Mouse (Mus musculus) retina, adult 2 months (tissue): ENCODE measurements around the gene Tmprss12.
"Not testable (repeated sequence)": the region's sequence is repeated elsewhere in the genome, so short reads cannot be mapped to it uniquely, and the experiment has no call there.

ENCODE experiments used
- DNase-seq: peaks from one replicate; pipeline ENCODE4 v3.0.0-alpha.2; 2012; ENCODE audit warnings: low read depth, low spot score

Gene Tmprss12

GRCm38 (mm10) chr15:100273791-100274308, 6.8 kb upstream of the Tmprss12 start:
- not testable (repeated sequence) for DNase-seq

DNA sequence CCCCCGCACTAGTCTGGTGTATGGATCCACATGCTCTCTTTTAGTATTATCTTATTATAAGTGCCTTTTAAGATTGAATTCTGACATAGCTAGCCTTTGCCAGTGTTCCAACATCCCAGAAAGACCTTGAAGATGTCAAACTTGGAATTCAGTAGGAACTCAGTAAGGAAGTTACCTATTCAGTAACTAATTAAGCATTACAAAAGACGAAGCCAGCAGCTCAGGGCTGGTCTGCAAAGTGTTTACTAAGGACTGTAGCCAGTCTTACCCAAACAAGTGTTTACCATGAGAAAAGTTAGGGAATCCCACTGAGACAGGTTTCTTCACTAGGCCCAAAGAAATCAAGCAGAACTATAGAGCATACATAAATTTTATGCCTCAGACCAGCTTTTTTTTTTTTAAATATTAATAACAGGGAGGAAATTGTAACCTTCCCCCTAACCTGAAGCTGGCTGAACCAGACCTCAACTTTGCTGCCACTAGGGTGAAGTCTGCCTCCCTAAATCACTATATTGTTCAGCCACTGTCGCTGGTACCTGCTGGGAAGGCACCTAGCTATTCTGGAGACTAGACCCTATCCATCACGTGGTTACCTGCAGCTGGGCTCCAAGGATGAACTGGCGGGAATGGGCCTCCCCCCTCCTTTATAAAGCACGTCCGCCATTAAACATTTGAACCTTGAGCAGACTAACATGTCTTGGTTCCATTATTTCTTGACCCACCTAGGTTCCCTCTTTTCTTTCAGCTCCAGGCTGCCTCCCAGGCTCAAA, 5.7 kb upstream of the Tmprss12 start:
- DNase-seq: no peak

DNA sequence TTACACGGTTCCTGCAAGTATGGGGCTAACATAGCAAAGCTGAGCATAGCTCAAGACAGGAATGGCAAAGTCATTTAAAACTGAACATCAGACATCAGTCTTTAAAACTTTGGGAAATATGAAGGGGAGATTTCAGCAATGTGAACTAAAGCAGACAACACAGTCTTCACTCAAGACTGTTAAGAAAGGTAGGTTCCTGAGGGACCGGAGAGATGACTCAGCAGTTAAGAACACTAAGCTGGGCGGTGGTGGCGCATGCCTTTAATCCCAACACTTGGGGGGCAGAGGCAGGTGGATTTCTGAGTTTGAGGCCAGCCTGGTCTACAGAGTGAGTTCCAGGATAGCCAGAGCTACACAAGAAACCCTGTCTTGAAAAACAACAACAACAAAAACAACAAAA, 4.2 kb upstream of the Tmprss12 start:
- no peak for DNase-seq

DNA sequence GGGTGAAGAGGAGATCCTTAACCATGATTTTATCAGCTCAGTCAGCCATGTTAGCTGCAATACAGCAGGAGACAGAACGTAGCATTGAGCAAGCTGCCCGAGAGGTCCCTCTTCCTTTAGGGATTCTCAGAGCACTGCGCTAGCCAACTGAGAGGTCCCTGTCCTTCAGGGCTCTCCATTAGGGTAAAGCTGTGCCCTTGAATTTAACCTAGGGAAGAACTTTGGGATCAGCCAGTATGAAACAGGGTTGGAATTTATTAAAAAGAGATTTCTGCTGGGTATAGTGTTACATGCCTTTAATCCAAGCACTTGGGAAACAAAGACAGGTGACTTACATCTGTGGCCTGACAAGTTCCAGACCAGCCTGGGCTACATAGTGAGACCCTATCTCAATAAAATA, 3.1 kb upstream of the Tmprss12 start:
- no peak for DNase-seq

DNA sequence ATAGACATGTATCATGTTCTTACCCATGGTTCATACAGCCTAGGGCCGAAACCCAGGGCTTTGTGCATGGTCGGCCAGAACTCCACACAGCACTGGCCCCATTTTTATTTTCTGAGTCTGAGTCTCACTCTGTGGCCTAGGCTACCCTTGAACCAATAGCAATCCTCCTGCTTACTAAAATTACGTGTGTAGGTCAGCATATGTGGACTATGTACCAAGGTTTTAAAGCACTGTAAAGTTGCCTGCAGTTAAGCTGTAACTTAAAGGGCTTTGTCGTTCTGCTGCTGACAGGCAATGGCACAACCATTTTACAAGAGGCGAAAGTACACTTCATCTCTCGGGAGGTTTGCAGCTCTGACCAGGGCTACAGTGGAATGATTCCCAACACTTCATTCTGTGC, 8.3 kb downstream of the Tmprss12 start:
- DNase-seq: no peak

GRCm38 (mm10) chr15:100290858-100291257, 10.2 kb downstream of the Tmprss12 start:
- no peak for DNase-seq

DNA sequence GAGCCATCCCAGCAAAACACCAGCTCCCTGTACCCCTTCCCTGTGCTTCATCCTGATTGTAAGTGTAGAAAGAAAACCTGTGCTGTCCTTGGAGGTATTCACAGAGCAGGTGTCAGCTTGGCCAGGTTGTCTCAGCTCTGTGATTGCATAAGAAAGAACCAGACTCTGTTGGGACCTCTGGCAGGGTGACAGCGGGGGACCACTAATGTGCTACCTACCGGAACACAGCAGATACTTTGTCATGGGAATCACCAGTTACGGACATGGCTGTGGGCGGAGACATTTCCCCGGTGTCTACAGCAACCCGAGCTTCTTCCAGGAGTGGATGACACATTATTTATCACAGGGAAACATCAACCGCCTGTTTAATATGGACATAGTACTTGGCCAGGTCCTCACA, 11.7 kb downstream of the Tmprss12 start:
- no peak for DNase-seq

DNA sequence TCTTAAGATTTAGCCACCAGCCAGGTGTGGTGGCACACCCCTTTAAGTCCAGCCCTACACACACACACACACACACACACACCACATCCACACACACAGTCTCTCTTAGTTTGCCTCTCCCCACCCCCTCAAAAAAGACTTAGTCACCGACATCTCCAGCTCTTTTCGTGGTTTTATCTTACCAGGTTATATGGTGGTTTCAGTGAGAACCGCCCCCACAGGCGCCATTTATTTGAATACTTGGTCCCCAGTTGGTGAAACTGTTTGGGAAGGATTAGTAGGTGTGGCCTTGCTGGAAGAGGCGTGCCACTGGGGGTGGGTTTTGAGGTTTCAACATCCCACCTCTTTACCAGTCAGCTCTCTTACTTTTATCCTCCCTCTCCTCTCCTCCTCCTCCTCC, 17.2 kb downstream of the Tmprss12 start:
- DNase-seq: no peak

- DNase-seq: no peak
Observed at GRCm38 (mm10) chr15:100300499-100300898, 19.9 kb downstream of the Tmprss12 start.

DNA sequence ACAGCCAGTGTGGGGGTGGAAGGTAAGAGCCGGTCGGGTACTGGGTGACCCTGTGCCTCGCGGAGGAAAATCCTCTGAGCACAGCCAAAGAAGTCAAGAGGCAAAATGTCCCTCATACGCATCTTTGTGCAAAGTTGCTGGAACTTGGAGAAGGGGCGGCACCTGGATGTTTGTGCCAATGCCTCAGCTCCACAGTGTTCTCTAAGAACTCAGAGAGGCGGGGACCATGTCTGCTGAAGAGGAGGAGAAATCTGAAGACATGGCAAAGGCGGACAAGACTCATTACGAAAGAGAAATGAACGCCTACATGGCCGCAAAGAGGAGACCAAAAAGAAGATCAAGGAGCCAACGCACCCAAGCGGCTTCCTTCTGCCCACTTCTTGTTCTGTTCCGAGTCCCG, 20.9 kb downstream of the Tmprss12 start:
- DNase-seq: no peak

DNA sequence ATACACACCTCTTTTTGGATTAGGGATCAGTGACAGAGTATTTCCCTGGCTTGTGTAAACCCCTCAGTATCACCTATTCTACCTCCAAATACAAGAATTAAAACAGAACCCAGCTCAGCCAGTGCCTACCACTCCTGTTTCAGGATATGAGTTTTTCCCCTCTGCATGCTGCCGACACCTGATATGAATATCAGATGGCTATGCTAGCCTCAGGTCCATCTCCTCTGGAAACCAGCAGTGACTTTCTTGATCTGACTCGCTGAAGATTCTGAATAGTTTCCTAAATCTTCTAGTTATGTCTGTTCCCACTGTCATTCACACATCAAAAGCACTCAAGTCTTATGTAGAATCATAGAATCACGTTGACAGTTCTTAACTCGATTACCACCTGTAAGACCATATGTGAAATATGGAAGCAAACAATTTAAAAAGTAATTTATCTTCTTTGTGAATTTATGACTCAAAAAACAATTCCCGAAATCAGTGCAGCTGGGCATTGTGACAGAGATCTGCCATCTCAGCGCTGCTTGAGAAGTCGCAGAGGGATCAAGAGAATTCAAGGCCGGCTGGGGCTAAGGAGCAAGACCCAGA, 22.9 kb downstream of the Tmprss12 start:
- DNase-seq: no peak

DNA sequence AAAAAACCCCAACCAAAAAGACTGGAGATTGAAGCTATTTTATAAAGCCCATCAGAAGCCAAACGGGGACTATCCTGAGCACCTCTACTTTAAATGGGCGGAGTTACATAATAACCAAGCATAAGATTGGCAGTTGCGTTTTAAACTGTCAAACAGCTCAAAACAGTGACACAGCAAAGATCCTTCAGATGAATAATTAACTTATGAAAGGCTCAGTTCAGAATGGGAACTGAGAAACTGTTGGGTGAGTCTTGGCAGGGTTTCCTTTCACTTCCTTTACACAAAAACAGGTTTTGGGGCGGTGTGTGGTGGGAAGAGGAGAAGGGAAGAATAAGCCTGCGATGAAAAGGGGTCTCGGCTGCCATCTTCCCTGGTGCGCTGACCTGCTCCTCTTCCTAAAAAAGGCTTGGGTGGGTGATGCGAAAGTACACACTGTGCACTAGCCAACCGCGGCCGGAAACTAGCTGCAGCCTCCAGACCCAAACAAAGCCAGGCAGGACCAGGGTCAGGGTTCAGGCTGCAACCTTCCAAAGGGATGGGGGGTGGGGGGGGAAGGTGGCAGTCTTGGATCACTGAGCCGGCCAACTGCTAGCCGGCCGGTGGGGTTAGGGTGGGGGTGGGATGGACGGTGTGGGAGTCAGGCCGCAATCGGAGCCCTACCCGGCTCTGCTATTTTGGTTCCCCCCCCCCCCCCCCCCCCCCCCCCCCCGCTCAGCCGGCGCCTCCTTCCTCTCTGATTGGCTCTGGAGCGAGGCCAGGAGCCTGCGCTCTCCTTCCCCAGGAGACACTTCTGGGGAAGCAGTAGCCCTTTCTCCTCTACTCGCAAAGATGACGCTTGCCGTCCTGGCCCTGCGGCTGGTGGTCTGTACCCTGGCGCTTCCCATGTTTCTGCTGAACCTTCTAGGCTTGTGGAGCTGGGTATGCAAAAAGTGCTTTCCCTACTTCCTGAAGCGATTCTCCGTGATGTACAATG, 23.7 kb downstream of the Tmprss12 start, which contains the start of gene Mettl7a1:
TSS of gene Mettl7a1 (plus strand) at position 122 of the 973 bp plus-strand sequence.
- DNase-seq: no peak

DNA sequence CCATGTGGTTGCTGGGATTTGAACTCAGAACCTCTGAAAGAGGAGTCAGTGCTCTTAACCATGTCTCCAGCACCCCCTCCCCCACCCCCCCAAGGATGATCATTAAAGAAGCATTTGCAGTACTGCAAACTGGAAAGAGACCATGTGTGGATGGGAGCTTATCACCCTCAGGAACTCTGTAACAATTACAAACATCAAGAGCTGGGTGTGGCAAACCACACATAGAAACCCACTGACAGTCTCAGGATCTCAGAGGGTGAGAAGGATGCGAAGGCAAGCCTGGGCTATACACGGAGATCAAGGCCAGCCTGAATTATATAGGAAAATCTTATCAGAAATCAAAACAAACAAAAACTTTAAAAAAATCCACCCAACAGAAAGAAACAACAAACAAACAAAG, 25.6 kb downstream of the Tmprss12 start:
- DNase-seq: no peak

DNA sequence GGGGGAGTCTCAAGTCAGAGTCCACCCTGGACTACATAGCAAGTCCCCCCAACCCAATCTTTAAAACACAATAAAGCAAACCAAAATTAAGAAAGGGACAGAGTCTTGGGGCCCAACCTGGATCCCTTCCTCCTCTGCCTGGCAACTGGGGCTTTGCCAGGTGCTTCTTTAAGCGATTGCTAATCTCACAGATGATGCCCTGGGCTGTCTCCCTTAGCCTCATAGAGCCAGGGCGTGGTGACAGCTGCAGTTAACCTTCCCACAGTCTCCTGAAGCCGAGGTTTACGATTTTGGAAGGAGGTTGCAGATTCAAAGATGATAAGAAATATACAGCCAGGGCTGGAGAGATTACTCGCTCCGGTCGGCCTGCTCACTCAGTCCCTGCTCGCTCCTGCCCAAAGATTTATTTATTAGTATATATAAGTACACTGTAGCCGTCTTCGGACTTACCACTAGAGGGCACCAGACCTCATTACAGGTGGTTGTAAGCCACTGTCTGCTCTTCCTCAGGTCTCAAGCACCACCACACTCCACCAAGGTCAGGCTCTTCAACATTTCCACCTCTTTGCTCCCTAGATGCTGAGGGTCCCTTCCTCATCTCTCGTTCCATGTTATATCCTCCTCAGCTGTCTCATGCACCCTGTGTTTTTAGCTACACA, 26.9 kb downstream of the Tmprss12 start:
- not testable (repeated sequence) for DNase-seq

DNA sequence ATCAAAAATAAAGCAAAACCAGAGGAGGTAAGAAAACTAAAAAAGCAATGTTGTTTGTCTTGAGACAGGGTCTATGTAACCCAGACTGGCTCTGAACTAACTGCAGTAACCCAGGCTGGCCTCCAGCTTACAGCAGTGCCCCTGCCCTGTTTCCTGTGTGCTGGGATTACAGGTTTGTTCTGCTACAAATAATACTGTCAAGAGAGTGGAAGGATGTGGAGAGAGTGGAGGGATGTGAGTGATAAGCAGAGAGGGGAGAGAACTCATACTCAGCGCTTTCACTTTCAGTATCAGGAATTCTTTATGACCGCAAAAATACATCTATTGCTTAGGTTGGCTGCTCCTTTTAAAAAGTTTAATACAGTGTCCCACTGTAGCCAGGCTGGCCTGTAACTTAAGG, 31.7 kb downstream of the Tmprss12 start:
- no peak for DNase-seq

GRCm38 (mm10) chr15:100314448-100315145, 34.0 kb downstream of the Tmprss12 start:
- no peak for DNase-seq

GRCm38 (mm10) chr15:100318014-100318671, 37.5 kb downstream of the Tmprss12 start:
- DNase-seq: not testable (repeated sequence)

DNA sequence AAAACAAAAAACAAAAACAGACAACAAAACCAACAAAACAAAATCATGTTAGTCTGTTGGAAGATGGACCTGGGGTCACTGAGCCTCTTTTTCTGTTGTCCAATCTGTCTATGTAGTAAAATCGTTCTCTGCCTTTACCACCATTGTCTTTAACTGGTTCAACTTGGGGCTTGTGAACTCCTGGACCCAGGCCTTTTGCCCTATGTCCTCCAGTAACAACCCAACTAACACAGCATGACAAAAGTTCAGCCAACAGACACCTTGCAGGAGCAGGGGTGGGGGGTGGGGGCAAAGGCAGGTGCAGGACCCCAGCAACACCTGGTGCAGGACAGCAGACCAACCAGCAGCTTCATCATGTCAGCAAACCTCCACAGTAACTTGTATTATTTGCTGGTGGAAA, 39.2 kb downstream of the Tmprss12 start:
- DNase-seq: no peak

- DNase-seq: no peak
Observed at GRCm38 (mm10) chr15:100320295-100320905, 39.8 kb downstream of the Tmprss12 start.

DNA sequence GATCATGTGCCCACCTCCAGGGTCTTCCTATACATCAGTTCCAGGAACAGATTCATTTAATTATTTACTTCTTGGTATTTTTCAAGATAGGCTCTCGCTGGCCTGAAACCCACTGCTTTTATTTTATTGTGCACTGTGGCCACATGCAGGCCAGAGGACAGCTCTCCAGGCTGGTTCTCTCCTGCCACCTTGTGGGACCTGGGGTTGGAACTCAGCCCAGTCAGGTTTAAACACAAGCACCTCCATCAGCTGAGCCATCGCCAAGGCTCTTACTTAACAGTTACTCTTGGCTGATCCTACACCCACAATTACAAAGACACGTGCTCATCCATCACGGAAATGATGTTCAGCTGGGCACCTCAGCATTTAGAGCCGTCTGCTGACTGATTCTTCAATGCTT, 40.5 kb downstream of the Tmprss12 start:
- DNase-seq: no peak
